Mouse (Mus musculus): ENCODE data around the gene Yars.

Yars gene

DNA sequence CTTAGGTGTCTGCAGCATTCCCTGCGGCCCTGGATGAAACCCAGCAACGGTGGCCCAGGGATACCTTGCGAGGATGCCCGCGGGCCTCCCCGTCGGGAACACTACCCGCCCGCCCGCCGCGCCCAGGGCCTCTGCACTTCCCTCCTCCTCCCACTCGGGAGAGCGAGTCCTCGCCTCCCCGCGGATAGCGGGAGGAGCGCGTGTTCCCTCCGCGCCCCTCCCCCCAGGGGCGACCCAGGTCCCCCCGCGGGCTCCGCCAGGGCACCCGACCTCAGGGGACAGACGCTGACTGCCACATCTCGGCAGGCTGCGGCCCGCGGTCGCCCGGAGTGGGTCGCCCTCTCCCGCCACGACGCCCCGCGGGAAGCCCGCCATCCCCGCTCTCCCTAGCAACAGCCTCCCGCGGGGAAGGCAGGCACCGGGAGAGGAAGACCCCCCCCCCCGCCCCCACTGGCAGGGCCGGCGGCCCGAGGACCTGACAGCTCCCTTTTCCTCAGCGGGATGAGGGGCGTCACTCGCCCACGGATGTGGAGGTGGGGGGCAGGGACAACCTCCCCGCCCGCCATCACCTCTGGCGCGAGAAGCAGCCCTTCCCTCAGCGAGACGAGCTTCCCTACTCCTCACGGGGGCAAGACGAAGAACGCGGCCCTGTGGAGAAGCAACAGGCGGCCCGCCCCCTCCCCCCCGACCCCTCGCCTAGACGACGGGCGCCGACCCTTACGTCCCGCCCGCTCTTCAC is 588 bp upstream of the Yars start:
- DNase-seq (ENCODE audit: low read depth, low spot score): peak; percentile 74

DNA sequence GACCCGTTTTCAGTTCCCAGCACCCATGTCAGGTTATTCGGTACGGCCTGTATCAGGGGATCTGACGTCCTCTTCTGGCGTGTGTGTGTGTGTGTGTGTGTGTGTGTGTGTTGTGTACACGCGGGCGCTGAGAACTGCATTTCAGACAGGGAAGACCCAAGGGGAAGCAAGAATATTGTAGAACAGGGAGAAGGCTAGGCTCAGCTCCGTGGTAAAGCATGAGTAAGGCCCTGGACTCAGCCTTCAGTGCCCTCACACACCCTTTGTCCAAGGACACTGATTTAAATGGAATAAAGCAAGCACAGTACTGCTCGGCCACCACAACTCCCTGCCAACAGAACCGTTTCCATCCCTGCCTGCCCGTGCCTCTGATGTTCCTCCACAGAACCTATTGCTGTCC is 978 bp downstream of the Yars start:
- DNase-seq (ENCODE audit: low read depth, low spot score): no peak

DNA sequence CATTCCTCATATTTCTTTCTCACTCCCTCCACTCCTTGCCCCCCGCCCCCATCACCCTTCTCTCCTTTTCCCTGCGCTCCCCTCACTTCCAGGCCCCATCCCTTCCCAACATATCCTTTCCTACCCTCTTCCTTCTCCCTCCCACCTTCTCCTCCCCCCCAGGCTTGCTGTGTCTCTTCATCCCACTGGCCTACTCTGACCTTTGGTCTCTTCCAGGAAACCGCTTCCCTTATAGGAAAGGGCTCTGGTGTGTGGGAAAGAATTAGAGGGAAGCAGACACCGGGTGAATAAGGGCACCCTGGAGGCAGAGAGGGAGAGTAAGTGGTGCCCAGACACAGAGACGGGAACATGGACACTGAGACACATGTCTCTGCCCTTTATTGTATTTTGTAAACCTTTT is 2.1 kb downstream of the Yars start:
- DNase-seq (ENCODE audit: low read depth, low spot score): no peak

DNA sequence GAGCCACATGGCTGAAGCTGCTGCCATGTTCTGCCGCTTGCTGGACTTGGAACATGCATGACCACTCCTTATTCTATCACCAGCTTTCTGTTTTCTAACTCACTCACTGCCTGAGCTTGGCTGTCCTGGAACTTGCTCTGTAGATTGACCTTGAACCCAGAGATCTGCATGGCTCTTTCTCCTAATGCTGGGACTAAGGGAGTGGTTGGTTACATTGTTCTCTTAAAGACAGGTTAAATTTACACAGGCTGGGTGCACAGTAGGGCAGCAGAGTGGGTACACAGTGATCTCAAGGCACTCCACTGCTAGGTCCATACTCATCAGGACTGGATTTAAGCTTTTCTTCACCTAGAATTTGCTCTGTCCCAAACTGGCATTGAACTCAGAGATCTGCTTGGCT is 4.7 kb downstream of the Yars start:
- DNase-seq (ENCODE audit: low read depth, low spot score): no peak

DNA sequence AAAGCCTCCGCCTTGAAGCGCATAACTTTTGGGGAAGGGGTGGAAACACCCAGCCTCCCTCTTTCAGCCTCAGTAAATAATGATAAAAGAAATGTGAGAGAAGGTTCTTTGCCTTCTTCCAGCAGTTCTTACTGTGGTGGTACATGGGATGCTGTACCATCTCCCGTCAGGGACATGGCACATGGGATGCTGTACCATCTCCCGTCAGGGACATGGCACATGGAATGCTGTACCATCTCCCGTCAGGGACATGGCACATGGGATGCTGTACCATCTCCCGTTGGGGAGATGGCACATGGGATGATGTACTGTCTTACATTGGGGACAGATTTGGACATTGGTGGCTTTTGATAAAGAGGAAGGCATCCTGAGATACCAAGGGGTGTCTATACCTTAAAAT is 8.0 kb downstream of the Yars start:
- no peak for DNase-seq (ENCODE audit: low read depth, low spot score)

DNA sequence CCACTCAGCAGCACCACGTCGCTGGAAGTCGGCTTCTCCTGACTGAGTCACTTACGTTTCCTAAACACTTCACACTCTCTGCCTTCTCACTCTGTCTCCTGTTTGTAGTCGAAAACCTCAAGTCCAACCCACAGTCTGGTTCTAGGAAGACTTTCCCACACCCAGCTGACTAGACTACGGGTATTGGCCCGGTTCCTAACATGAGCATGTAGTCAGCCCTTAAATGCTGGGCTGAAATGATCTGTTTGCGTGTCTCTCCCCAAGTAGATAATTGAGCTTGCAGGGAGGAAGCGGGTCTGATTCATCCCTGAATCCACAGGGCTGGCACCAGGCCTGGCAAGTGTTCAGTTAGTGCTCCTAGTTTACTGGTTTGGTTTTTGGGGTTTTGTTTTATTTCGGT is 15.1 kb downstream of the Yars start:
- DNase-seq (ENCODE audit: low read depth, low spot score): no peak

DNA sequence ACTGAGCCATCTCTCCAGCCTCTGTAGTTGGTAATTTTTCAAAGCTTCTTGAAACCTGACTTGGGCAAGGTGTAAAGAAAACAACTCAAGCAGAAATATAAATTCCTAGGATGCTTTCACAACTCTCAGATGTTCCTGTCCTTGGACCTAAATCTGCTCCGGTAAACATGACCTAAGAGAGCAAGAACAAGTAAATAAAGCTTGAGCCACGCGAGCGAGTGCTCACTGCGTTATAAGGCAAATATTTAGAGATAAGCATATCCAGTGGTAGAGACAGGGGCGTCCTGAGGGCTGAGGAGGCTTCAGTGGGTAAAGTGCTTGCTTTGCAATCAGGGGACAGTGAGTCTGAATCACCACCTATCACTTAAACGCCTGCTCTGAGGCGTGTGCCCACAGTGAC is 17.2 kb downstream of the Yars start:
- DNase-seq (ENCODE audit: low read depth, low spot score): no peak

DNA sequence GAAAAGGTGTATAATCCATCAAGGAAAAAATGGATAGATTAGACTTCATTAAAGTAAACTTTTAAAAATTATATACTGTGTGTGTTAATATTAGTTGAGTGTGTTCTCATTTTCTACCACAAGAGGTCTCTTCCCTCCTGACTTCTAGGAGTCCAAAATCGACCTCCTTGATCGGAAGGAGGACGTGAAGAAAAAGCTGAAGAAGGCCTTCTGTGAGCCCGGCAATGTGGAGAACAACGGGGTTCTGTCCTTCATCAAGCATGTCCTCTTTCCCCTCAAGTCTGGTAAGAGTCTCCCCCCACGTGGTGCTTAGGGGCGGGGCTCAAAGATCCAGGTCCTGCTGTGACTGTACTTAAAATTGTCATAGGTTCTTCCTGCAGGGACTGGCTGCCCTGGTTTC is 19.9 kb downstream of the Yars start:
- peak; percentile 29 for DNase-seq (ENCODE audit: low read depth, low spot score)

DNA sequence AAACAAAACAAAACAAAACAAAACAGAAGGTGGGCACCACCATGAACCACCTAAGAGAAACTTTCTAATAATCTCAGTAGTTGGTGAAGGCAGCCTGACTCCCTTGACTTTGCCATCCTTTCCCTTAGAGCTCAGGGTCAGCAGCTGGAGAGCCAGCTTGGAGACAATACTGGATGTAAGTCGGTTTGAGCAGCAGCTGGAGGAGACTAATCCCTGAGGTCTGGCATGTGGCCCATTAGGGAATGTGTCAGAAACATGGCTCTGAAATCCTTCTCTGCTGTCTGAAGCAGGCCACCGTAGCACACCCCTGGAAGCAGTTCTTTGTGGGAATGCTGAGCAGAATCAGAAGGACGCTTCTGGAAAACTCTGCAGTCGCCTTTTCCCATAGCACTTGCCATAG is 21.9 kb downstream of the Yars start:
- DNase-seq (ENCODE audit: low read depth, low spot score): no peak

DNA sequence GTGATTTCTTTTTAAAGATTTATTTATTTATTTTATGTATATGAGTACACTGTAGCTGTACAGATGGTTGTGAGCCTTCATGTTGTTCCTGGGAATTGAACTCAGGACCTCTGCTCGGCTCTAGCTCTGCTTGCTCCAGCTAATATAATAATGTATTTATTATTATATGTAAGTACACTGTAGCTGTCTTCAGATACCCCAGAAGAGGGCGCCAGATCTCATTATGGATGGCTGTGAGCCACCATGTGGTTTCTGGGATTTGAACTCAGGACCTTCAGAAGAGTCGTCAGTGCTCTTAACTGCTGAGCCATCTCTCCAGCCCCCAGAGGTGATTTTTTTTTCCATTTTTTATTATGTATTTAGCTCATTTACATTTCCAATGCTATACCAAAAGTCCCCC is 22.9 kb downstream of the Yars start:
- DNase-seq (ENCODE audit: low read depth, low spot score): peak; percentile 17

DNA sequence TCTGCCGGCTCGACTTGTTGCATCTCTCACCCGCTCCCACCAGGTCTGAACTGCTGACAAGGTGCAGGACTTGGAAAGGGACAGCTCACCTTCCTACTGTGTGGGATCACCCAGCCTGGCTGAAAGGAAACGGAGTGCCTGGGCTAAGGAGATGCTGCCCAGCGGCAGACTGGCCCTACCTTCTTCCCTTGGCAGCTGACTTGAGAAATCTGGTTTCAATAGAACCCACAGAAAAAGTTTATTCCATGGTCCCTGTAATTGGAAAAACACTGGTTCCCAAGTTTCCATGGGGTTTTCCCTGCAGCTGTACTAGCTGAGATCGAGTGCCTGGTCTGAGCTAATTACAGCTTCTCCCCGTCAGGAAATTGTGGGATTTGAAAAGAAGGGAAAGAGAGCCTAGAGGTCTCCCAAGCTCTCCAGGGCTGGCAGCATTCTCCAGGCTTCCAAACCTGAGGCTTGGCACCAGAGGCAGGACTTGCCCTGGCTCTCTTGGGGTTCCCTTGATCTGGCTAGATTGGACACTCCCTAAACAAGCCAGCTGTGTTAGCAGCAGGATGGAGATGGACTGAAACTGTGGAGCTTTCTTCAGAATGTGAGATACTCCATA is 29.1 kb downstream of the Yars start:
- DNase-seq (ENCODE audit: low read depth, low spot score): no peak

DNA sequence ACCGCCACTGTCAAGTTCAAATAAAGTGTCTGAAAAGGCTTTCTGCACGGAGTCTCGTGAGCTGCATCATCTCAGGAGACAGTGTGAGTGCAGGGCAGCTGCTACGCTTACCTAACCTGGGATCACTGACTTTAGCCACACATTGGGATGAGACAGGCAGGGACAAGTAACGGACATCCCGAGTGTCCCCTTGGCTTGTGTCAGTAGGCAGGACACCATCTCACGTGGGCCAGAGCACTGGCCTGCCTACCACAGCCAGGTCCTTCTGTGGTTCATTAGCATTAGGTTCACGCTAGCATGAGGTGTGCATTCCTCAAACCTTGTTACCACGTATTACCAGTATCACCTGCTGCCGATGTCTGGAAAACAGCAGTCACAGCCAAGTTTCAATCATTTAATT is 29.6 kb downstream of the Yars start:
- DNase-seq (ENCODE audit: low read depth, low spot score): no peak

DNA sequence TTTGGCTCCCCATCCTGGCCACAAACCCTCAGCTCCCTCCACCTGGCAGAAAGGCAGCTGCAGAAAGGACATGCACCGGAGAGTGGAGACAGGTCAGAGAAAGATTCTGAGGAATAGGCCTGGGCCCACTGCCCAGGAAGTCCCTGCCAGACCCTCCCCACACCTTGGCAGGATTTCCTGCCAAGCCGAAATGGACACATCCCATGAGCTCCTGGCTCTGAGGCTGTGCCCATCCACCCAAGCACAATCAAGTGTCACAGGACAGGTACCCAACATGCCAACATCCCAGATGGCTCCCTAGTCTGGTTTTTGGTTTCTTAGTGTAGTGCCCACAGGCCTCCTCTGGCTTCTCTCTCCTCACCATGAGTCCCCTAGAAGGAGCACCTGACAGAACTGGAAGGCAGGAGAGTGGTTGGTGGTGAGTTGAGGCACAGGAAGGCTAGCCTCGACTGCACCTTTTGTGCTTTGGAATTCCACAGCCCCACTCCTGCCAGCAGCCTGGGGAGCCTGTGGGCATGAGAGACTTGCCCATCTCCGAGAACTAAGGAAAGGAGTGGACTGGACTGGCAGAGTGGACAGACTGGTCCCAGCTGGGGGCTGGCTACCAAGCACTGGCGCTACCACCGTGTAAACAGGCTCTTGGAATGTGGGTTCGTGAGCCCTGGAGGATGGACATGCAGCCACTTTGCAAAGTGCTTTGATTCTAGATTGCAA is 31.0 kb downstream of the Yars start:
- DNase-seq (ENCODE audit: low read depth, low spot score): no peak

DNA sequence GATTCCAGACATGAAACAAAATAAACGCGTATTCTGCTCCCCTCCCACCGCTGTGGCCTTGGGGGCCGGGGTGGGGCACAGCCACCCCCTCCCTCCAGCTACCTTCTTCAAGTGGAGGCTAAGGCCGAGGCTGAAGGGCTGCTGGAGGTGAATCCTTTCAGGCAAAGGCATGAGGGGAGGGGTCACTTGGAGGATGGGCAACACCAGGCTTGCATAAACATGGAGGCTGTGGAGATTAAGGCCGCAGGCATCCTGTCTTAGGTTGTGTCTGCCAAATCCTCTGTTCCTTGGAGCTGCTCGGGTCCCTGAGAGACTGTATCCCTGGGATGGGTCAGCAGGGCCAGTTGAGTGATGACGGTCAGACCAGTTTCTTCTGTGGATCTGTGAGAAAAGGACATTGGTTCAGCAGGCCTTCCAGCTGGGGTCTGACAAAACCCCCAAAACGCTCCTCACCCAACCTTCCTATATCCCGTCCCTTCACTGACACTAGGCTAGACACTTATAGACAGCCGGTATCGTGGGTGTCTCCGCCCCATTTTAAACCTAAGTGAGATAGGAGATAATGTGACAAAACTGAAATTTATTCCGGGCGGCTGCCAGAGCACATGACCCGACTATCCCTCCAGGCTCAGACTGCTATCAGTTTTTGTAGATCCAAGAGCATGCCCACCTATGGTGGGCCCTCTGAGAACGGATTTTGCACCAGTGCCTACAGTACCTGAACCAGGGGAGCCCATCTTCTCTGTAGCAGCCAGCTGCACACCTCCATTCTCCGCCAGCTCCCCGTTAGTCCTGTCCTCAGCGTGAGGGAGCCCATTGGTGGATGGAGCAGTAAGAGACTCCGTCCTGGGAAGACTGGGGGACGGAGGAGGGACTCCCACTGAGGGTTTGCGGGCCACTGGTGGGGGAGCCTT is 31.8 kb downstream of the Yars start:
- no peak for DNase-seq (ENCODE audit: low read depth, low spot score)

DNA sequence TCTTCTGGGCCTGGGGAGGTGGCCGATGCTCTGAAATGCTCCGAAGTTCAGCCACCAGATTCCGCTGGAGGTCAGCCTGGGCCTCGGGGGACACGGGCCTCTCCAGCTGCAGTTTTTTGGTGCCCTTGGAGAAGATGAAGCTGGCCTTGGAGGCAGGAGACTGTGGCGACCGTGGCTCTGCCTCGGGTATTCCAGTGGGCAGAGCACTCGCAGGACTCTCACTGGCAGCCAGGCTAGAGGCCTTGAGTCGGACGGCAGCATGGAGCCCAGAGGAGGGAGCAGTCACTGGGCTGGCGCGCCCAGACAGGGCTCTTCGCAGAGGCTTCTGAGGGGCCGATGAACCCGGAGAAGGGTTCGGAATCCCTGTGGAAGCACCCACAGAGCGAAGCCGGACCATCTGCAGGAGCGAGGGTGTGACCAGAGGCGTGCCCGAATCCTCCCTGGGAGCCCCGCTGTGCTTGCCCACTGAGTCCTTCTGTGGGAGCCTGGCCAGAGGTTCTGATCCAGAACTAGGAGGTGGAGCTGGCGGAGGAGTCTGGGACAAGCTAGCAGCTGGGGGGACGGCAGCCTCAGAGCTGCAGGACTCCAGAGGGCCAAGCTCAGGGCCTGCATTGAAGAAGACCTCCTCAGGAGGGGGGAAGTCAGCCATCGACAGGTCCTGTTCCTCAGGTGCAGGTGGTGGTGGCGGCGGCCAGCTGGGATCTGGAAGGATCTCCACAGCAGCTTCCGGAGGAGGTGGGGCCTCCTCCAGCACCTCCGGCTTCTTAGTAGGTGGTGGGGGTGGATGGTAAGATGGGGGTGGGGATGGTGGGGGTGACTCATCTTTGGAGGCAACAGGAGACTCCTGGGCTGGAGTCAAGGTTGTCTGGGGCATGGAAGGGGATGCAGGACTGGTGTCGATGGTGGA is 32.7 kb downstream of the Yars start:
- DNase-seq (ENCODE audit: low read depth, low spot score): no peak

DNA sequence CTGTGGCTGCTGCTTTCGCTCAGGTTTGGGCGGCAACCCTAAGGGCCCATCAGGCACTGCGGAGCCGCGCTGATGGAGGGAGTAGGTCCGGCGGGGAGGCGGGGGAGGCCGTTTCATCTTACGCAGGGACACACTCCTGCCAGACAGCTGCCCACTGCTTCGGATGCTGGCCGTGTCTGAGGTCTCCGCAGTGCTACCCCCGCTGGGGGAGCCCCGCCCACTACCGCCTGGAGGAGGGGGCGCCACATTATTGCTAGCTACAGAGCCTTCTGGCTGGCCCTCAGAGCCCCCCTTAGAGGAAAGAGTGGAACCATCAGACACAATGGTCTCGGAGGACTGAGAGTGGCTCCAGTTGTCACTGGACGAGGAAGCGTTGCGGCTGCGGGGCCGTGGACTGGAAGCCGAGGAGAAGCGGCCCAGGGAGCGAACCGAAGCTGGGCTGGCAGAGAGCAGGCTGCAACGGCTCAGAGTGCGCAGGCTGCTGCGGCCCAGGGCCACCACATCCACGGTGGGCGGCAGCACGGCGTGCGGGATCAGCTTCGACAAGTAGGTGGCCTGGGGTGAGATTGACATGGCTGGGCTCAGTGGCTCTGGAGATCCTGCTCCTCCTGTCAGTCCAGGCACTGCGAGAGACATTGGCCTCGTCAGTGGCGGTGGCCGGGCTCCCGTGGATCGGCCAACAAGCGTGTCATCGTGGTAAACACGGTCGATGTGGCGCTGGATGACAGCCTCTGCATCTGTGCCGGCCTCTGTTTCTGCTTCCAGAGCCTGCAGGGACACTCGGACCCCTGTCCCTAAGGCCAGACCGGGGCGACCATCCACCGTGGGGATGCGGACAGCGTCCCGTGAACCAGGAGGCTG is 34.1 kb downstream of the Yars start:
- no peak for DNase-seq (ENCODE audit: low read depth, low spot score)

DNA sequence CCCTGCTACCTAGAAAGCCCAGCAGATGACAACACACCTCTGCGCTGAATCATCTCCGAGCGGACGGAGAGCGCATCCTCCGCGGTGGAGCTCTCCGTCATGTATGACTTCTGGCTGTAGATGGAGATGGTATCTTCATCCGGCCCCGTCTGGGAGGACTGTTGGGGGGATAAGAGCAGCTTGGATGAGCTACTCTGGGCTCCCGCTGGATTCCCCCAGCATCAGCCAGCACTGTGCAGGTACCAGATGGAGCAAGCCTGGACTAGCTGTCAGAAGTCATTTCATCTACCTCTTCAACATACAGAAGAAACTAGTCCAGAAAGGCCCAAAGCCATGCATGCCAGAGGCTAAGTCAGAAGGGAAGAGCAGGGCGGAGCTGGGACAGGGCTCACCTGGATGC is 35.8 kb downstream of the Yars start:
- no peak for DNase-seq (ENCODE audit: low read depth, low spot score)

DNA sequence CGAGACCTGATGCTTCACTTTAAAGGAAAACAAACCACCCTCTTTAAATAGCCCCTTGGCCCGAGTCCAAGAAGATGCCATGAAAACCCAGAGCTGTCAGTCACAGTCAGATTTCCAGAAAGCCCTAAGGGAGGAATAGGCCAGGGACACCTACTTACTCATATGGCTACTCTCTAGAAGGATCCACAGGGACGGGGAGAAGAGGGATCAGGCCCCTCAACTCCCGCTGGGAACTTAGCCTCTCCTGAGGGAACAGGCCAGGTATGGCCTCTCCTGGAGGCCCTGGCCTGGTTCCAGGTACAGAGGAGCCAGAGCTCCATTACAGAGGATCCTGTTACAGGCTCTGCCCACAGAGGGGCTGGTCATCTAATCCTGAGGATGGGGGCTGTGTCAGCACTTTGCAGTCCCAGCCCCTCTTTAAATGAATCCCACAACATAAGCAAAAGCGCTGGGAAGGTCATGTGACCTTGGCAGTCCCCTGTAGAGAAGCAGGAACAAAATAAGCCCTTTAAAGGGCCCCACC is 36.9 kb downstream of the Yars start:
- no peak for DNase-seq (ENCODE audit: low read depth, low spot score)

DNA sequence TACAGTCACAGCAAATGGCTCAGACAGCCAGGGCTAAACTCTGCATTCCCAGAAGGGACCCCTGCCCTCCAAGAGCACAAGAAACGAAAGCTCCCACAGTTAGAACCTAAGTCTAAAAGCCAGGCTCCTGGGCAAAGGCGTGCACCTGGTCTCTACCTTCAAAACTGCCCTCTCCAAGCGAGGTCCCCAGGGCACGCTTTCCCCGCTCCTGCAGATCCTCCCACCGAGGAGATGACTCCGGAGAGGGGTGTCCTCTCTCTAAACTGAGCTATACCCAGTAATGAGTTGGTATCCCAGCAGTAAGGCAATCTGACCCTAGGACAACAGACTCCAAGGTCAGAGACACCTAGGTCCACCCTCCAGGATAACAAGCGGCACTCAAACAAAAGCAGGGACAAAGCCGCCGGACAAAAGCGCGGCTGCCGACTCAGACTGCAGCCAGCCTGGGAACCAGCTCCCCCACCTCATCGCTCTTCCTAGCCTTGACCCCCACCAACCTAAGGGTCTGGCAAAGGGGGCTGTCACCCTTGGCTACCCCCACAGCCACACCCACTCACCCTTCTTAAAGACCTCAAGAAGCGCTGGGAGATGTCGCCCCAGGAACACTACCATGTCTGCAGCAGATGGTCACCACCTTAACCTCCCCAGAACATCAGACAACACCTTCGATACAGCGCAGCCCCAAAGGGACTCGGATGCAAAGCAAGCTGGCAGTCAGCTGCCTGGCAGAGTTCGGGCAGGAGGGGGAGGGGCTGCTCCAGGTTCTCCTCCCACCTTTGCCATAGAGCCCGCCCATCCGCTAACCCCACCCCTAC is 37.8 kb downstream of the Yars start:
- no peak for DNase-seq (ENCODE audit: low read depth, low spot score)

All from CD4-positive helper T cell, adult 2 months (primary cell).